Mouse (Mus musculus) ES-Bruce4 (cell line): ENCODE data around the gene Atf7.

ENCODE experiments used
- CTCF ChIP-seq: IDR thresholded peaks from one replicate; pipeline ENCODE4 v1.8.1; 2011; ENCODE audit warnings: low read depth, low read length
- EP300 ChIP-seq: IDR thresholded peaks from 2 replicates; pipeline ENCODE4 v1.6.1; 2011; ENCODE audit warnings: low read depth, low read length; ENCODE audit not compliant: insufficient read depth
- POLR2A ChIP-seq: IDR thresholded peaks from one replicate; pipeline ENCODE4 v1.8.1; 2011; ENCODE audit warnings: low read length; ENCODE audit not compliant: insufficient read depth

GRCm38 (mm10) chr15:102519211-102520141 is 105.8 kb downstream of the Atf7 start:
- no peak for TF ChIP-seq CTCF
- no peak for TF ChIP-seq EP300
- no peak for TF ChIP-seq POLR2A
